Mouse (Mus musculus) lung, postnatal 0 days (tissue): ENCODE results near the gene Zfp292.

Experiments
- CTCF ChIP-seq: IDR thresholded peaks from 2 replicates; pipeline ENCODE4 v1.5.1; 2016; ENCODE audit warnings: antibody characterized with exemption, mild to moderate bottlenecking
- EP300 ChIP-seq: IDR thresholded peaks from 2 replicates; pipeline ENCODE4 v1.6.1; 2016; ENCODE audit warnings: antibody characterized with exemption, mild to moderate bottlenecking, control low read depth

- TF ChIP-seq CTCF (no peak), EP300 (no peak)
Measured at GRCm38 (mm10) chr4:34829456-34829855, 53.3 kb downstream of the Zfp292 start.
